Mouse (Mus musculus): Measurements from ENCODE around the gene Ints11.

- TF ChIP-seq CTCF (IDR thresholded peaks at IDR 0.05; ENCODE audit: control insufficient read depth, insufficient read depth, insufficient read length) (no peak), CEBPB (IDR thresholded peaks at IDR 0.05; ENCODE audit: low read depth) (no peak), MYOG (IDR thresholded peaks at IDR 0.05; ENCODE audit: control insufficient read depth, extremely low read depth, insufficient read length) (no peak), FOSL1 (IDR thresholded peaks at IDR 0.05; ENCODE audit: insufficient read depth, low read length, poor library complexity, severe bottlenecking) (no peak), USF1 (IDR thresholded peaks at IDR 0.05; ENCODE audit: low read depth) (no peak), MAX (IDR thresholded peaks at IDR 0.05) (no peak)
These were observed 38.9 kb downstream of the Ints11 start for GRCm38 (mm10) chr4:155908281-155908680.
